Mouse (Mus musculus) erythroblast, adult 5-6 weeks (primary cell): ENCODE measurements around the gene Tmc7. TPM values are rescaled to one million over a fixed set of nuclear protein-coding genes. Genes with fewer than 3 reads are reported as not detected.

Experiments
- ATAC-seq: replicated peaks from 2 replicates; pipeline ENCODE4 v1.8.0; 2016; ENCODE audit warnings: moderate number of reproducible peaks, mild to moderate bottlenecking, moderate TSS enrichment, inconsistent platforms; ENCODE audit not compliant: poor library complexity, low FRiP score, severe bottlenecking
- total RNA-seq, 2 experiments: library from RNA; stranded (forward) in 1 of 2; stranded (reverse) in 1 of 2; fragments of 150-400 nt in 1 of 2; fragments of 200-764, 138-1000 nt in 1 of 2; gene quantifications; 2 replicates each; pipeline versions ENCODE4 v1.2.3 to v1.2.4; 2015 to 2017; ENCODE audit warnings: low replicate concordance in 2 of 2

The Tmc7 gene
- total RNA-seq (2015; ENCODE audit: low replicate concordance) (not detected in 2 replicates), total RNA-seq (2017; ENCODE audit: low replicate concordance) (0.14 TPM in 1 of 2 replicates, not detected in the other)

DNA sequence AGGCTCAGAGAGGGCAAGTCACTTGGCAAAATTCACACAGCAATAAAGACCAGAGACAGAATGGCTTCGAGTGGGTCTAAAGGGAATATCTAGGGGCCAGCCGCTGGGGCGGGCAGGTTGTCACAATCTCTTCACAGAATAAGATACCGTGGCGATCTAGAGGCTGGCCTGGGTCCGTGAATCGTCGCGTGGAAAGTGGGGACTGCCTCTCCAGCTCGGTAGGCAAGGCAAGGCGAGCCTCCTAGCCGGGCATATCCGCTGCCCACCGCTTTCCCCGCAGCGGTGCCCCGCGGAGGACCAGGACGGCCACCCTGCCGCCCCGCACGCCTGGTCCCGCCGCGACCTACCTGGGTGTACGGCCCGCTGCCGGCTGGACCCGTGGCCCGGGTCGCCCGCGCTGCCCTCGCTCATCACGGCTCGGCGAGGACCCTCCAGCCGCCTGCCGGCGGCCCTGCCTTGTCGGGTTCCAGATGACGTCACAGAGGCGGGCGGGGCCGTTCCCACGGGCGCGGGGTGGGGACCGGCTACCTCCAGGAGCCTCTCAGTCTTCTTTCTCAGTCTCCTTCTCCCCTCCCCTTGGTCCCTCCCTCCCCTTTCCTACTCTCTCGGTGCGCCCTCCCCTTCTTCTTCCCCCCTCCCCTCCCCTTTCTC is at the start of gene Tmc7:
TSS of gene Tmc7 (minus strand) at position 480 of the 651 bp plus-strand sequence.
- ATAC-seq, result no peak

GRCm38 (mm10) chr7:118633951-118634350 is 49.4 kb upstream of the Tmc7 start:
- ATAC-seq, result no peak

- ATAC-seq, result no peak
These were observed 48.6 kb upstream of the Tmc7 start for GRCm38 (mm10) chr7:118633094-118633493.

DNA sequence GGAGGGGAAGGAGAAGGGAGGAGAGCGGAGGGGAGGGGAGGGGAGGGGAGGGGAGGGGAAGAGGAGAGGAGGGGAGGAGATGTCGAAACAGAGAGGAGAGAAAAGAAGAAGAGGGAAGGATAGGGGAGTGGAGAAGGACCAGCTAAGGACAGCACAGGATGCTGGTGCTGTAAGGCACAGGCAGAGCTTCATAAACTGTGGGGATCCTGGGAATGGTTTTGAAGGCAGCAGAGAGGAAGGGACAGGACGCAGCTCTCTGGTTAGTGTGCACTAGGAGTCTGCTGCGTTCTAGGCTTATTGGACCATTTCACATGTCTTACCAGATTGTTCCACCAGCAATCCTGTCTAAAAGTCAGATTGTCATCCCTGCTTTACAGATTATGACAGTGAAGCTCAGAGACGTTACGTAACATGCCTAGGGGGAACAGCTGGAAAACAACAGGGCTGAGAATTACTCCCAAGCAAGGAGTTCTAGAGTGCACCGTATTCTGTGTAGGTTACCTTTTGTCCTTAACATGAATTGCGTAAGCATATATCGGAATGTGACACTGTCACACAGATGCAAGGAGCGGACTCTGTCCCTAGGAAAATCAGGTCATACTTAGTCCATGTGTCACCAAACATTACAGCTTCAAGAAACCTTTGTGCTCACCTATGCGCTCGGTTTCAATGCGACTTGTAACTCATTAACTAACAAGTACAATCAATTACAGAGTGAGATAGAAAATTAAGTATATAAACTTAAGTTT is 43.2 kb upstream of the Tmc7 start:
- no peak for ATAC-seq

DNA sequence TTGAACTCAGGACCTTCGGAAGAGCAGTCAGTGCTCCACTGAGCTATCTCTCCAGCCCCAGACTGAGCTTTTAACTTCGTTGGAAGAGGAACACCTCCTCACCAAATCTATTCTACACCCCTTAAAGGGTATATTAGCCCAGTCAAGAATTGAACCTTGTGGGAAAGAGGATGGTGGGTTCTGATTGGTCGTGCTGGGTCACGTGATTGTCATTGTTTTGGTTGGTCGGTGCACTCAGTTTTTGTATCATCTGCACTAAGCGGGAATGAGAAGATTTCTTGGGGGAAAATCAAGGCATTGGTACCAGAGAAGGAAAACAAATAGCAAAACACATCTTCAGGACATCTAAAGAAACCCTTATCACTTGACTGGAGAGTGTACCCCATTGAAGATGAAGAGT is 36.6 kb upstream of the Tmc7 start:
- no peak for ATAC-seq

- ATAC-seq, result no peak
These were observed 35.8 kb upstream of the Tmc7 start for GRCm38 (mm10) chr7:118620243-118620906.

GRCm38 (mm10) chr7:118618104-118618503 is 33.6 kb upstream of the Tmc7 start:
- ATAC-seq, result no peak

DNA sequence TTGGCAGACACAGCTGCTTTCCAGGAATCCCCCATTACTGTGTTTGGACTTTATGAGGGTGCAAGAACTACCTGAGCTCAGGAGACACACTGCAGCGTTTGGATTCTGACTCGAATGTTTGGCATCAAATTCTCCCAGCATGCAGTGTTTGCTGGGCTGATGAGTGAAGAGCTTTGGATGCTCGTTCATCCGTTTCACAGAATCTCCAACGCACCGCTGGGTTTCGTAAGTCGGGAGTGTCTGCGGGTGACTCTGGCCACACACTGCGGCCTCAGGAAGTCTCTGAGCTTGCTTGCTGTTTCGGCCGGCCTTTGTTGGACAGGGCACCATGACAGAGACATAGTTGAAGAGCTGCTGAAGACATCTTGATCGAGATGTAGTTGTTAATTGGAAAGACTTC is 29.5 kb upstream of the Tmc7 start:
- no peak for ATAC-seq

DNA sequence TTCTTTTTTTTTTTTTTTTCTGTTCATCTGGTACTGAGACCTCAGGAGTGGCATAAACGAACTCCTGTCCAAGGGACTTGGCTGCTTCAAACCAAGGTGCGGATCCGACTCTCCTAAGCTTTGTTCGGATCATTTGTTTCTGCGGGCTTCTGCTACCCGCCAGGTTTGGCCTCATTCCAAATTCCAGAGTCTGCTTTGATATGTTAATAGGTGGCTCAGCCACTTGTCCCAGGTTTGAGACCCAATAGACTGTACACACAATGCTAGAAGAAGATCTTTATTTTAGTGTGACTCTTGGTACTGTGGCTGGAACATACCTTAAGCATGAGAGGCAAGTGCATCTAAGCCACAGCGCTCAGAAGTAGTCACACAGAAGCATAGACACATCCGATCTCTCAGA is 27.4 kb upstream of the Tmc7 start:
- ATAC-seq, result no peak

- no peak for ATAC-seq
These were observed 26.7 kb upstream of the Tmc7 start for GRCm38 (mm10) chr7:118611185-118611749.

- no peak for ATAC-seq
These were observed 26.2 kb upstream of the Tmc7 start for GRCm38 (mm10) chr7:118610721-118611120.

GRCm38 (mm10) chr7:118609815-118610214 is 25.3 kb upstream of the Tmc7 start:
- ATAC-seq, result no peak

GRCm38 (mm10) chr7:118604842-118605241 is 20.3 kb upstream of the Tmc7 start:
- ATAC-seq, result no peak

DNA sequence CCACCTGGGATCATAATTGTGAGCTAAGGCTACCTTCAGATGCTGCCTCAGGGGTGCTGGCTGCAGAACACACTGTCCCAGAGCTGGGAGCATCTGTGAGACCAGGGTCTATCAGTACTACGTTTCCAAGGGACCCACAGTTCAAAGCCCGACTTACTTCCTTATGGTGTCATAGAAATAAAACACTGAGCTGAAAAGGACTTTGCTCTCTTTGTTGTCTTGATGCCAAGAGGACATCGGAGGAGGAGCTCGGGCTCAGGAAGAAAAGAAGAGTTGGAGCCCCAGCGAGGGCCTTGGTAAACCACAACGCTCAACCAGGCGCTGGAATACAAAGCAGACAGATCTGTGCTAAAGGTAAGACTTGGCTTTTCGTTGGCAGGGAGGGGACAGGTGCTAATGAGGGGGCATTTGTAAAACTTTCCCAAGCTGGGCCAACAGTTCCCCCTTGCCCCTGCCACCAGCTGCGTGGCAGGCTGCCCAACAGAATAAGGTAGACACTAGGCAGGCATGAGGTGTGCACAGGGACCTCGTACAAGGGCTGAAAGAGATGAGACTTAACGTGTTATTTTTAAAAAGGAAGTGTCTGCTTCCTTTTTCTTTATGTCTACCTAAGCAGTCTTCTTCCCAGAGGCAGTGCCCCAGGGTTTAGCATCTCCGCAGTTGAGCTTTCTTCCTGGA is 15.6 kb upstream of the Tmc7 start:
- no peak for ATAC-seq

DNA sequence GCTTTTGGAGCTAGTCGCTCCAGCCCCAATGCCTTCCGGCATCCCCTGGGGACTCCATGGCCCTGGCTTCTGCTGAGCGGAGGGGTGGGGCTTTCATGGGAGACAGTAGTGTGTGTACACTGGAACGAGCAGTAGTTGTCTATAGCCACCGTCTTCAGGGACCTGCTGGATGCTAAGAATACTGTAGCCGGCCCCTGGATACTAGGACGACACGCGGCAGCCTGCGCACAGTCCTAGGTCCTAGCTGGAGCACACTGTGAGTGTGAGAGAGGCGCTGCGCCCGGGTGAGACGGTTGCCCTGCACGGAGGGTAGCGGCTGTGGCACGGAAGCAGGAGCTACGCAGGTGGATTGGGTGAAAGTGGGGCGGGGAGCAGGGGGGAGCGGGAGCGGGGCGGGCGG is 12.7 kb upstream of the Tmc7 start, which contains the start of gene Tmc5:
TSS of gene Tmc5 (plus strand) at position 97 of the 400 bp plus-strand sequence.
- no peak for ATAC-seq

- ATAC-seq, result no peak
These were observed 11.7 kb upstream of the Tmc7 start for GRCm38 (mm10) chr7:118596271-118596670.

GRCm38 (mm10) chr7:118595228-118595627 is 10.7 kb upstream of the Tmc7 start:
- peak; percentile 71 for ATAC-seq

GRCm38 (mm10) chr7:118594611-118595010 is 10.1 kb upstream of the Tmc7 start:
- ATAC-seq, result no peak

- ATAC-seq, result no peak
These were observed 9.3 kb upstream of the Tmc7 start for GRCm38 (mm10) chr7:118593567-118594407.
